Mouse (Mus musculus) erythroblast, embryonic 14.5 days (primary cell): Measurements from ENCODE around the gene Asb17.

ENCODE experiments used
- GATA1 ChIP-seq: IDR thresholded peaks from 2 replicates; pipeline ENCODE4 v1.6.1; 2012; ENCODE audit warnings: low read length, inconsistent platforms, mixed read lengths
- TAL1 ChIP-seq: IDR thresholded peaks from 3 replicates; pipeline ENCODE4 v1.6.1; 2012; ENCODE audit warnings: low read length, inconsistent platforms, mixed read lengths

DNA sequence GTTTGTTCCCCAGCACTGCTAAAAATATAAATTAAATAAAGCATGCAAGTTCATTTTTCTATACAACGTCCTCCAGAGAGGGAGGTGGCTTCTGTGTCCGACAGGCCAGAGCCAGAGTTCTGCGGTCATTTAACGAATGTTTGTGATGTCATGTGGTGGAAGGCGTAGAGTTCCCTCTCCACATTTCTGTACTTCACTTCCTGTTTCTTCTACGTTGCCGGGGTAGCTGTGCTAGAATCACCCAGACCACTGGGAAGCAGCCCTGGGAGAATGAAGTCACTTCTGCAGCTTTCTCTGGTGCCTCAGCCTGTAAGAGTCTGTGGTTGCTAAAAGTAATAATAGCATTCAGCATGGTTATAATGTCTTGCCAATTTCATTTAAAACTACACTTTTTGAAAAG is 46.4 kb upstream of the Asb17 start:
- no peak for TF ChIP-seq TAL1
- TF ChIP-seq GATA1: no peak
